Mouse (Mus musculus): ENCODE measurements at regions not wholly inside any gene's neighbourhood (a gene's known extent, or its start where the extent isn't known, plus 50 kb on each side); places are given as distances from the start of the nearest gene placed in this dataset.

- TF ChIP-seq POLR2A (IDR thresholded peaks at IDR 0.05; ENCODE audit: insufficient read depth, low read length) (no peak), EP300 (IDR thresholded peaks at IDR 0.05; ENCODE audit: insufficient read depth, low read depth, low read length) (no peak)
Observed at GRCm38 (mm10) chr5:91872816-91873215, 90.1 kb downstream of the Rchy1 start.

Data from ES-Bruce4 (cell line).